Mouse (Mus musculus): ENCODE measurements around the gene Snapc1.

The Snapc1 gene

GRCm38 (mm10) chr12:73996906-73997296 is 32.6 kb downstream of the Snapc1 start:
- no peak for DNase-seq (ENCODE audit: low spot score in 2 of 2)

DNA sequence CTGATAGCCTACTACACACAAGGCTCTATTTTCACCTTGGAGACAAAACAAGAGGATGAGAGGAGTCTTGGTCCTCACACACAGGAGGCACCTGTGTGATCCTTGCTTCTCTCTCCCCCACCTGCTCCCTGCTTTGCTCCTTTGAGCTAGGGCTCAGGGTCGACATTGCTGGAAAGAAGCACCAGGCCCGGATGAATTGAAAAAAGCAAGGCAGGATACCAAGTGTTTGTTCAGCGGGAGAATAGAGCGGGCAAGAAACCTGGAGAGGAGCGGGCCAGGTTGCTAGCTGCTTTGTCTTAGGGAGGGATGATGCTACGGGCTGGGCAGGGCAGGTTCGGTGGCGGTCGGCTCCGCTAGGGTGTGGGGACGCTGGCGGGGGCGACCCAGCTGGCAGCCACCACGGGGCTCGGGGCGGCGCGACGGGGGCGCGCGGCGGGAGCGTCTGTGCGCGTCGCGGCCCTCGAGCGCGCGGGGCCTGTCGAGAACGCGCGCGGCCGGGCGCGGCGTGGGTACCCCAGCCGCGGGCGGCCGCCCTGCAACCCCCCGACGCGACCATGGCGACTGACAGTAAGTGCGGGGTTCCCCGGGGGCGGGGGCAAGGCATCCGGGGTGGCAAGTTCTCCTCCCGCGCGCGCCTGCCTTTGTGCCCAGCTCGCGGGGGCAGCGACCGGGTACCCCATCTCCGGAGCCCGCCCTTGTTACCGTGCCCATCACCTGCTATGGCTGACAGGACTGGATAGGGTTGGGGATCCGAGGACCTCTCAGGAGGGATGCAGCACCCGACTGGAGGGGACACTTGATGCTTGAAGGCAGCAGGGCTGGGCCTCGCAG is 33.2 kb downstream of the Snapc1 start, which contains the start of gene Syt16:
Syt16 (plus strand) TSS at position 365 of the 831 bp plus-strand sequence.
- DNase-seq (ENCODE audit: low spot score in 2 of 2): no peak

DNA sequence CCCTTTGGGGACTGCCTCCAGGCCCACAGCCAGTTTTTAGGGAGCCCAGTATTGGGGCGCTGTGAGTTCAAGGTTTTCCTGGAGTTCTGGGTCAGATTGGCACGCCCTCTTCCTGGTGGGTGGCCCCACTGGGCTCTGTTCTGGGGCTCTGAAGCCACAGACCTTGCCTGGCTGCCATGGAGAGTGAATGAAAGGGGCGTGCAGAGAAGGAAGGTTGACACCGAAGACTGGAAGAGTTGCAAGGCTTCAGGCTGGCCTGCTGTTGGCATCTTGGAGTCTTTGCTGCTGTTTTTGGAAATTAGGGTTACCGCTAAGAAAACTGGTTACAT is 33.8 kb downstream of the Snapc1 start:
- no peak for DNase-seq (ENCODE audit: low spot score in 2 of 2)

- no peak for DNase-seq (ENCODE audit: low spot score in 2 of 2)
These were observed 38.2 kb downstream of the Snapc1 start for GRCm38 (mm10) chr12:74002449-74002848.

GRCm38 (mm10) chr12:74009448-74009911 is 45.2 kb downstream of the Snapc1 start:
- DNase-seq (ENCODE audit: low spot score in 2 of 2): no peak

- DNase-seq (ENCODE audit: low spot score in 2 of 2): peak; percentile 72 to 80
These were observed 49.5 kb downstream of the Snapc1 start for GRCm38 (mm10) chr12:74013739-74014138.

- peak; percentile 5 to 18 for DNase-seq (ENCODE audit: low spot score in 2 of 2)
These were observed 50.5 kb downstream of the Snapc1 start for GRCm38 (mm10) chr12:74014739-74015270.

DNA sequence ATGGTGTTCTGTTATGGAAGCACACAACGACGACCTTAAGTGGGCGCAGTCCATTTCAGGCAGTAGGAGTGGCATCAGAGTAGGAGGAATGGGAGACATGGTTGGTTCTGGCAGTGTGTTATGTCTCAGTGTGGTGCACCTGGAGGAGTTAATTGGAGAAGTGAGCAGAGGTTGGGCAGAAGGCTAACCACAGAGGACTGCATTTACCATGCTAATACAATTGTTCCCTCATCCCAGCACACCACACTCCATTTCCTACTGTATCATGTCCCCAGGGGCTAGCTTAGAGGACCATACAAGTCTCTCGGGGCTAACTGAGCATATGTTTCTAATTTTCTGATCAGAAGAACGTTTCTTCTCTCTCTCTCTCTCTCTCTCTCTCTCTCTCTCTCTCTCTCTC is 51.2 kb downstream of the Snapc1 start:
- no peak for DNase-seq (ENCODE audit: low spot score in 2 of 2)

DNA sequence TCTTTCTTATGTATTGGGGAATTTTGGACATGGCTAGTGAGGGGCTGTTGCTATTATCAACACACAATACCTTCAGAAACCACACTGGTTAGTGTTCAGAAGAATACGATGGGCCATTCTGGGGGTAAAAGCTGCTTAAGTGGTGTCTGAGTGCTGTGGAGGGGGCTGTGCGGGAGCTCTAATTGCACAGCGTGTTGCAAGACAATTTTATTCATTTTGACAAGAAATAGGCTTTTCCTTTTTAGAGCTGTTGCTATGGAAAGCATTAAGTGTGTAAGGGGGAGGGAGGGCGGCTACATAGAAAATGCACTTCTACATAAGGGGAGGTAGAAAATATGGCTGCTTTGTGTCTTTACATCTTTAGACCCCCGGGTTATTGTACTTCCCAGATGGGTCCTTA is 59.0 kb downstream of the Snapc1 start:
- DNase-seq (ENCODE audit: low spot score in 2 of 2): no peak

- no peak for DNase-seq (ENCODE audit: low spot score in 2 of 2)
These were observed 60.6 kb downstream of the Snapc1 start for GRCm38 (mm10) chr12:74024912-74025311.
